Mouse (Mus musculus): ENCODE results near the gene Trpc2.

Trpc2 gene

DNA sequence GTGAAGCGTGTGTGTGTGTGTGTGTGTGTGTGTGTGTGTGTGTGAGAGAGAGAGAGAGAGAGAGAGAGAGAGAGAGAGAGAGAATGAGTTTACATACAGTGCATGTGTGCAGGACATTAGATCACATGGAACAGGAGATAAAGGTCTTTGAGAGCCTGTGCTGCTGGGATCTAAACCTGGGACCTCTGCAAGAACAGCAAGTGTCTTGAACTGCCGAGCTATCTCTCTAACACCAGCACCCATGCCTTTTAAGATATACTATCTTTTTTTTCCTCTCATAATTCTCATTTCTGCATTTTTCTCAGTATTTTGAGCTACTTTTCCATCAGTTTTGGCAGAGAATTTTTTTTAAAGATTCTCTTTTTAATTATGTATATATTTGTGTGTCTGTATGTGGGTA, 20.6 kb downstream of the Trpc2 start:
- no peak for DNase-seq

DNA sequence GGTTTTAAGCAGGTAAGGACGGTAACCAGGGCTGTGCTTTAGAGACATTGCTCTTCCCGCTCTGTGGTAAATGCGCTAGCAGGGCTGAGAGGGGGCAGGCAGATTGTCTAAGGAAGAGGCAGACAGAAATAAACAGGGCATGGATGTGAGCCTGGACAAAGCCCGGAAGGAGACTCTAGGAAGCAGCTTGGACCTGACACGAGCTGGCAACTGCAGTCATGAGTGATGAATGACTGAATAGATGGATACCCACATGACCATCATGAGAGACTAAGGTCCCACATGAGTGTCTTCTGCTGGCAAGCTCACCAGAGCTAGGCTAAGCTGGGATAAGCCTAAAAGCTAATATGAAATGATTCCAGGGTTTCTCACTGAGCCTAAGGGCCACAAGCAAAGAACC, 21.2 kb downstream of the Trpc2 start:
- peak; percentile 57 for DNase-seq

DNA sequence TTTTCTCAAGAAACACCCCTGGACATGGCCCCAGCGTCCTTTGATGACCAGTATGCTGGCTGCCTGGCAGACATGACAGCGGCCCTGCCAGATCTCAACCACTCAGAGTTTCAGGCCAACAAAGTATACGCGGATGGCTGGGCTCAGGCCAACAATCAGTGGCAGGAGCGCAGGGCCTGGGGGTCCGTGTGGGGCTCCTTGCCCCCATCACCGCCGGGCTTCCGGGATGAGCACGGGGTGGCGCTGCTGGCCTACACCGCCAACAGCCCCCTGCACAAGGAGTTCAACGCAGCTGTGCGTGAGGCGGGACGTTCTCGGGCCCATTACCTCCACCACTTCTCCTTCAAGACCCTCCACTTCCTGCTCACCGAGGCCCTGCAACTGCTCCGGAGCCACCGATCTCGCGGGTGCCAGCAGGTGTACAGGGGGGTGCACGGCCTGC, 23.8 kb downstream of the Trpc2 start:
- DNase-seq = no peak

DNA sequence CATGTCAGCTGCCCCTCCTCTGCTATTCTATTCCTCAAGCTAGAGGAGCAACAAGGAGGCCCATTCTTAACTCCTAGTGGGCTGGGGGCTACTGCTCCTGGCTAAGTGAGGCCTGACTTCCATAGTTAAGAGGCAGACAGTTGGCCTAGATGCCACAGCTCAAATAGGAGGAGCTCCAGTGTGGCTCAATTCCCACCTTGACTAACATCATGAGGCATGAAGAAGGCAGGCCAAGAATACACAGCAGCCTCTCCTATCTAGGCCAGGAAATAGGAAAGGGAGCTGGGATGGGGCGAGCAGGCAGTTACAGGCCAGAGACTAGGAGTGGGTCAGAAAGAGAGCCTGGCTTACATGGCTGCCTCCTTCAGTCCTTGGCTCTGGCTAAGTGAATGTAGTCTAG, 25.3 kb downstream of the Trpc2 start:
- no peak for DNase-seq

DNA sequence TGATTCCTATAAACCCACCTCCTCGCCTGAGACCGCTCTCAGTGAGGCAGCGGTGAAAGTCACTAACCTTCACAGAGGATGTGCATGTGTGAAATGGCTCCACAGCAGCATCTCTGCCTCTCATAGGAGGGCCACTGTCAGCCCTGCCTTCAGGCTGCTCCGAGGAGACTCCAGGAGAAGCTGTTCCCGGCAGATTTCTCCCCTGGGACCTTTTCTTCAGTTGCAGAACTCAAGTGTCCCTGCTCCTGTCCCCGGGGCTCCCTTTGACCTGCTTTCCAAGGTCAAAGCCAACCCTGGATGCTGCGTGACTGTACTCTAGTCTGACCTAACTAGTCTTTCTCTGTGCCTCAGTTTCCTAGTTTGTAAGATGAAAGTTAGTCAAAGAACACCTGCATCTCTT, 26.3 kb downstream of the Trpc2 start, which contains the start of gene Art5:
Gene Art5, minus strand, starts transcription at position 319 of the 400 bp plus-strand sequence.
- DNase-seq = no peak

DNA sequence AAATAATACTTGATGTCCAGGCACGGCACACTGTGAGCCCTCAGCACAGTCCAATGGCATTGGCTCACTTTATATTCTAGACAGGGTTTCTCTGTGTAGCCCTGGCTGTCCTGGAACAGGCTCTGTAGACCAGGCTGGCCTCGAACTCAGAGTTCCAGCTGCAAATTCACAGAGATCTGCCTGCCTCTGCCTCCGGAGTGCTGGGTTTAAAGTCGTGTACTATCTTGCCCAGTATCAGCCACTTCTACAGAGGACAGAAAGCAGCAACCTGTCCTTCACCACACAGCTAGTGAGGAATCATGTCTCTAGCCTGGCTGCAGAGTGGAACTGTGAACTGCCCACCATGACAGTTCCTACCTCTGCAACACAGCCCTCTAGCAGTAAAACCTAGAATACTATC, 26.8 kb downstream of the Trpc2 start:
- DNase-seq = no peak

DNA sequence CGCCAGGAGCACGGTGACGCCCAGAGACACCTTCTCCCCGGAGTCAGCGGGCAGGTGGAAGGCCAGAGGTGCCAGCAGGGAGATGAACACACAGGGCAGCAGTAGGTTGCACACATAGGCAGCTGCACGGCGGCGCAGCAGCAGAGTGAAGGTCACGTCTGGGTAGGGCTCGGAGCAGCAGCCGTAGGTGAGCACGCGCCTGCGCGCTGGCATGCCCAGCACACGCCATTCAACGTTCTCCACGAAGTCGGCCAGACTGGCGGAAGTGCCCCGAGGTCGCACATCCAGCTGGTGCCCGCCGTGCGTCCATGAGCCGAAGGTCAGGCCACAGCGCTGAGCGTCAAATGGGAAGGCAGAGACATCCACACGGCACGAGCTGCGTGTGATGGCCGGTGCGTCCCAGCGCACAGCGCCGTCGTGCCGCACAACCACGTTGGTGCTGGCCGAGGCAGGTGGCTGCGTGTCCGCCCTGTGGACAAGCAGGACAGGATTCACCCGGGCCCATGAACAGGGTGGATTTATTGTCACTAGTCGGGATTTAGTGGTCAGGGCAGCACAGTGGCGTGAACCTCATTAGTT, 30.3 kb downstream of the Trpc2 start:
- no peak for DNase-seq

DNA sequence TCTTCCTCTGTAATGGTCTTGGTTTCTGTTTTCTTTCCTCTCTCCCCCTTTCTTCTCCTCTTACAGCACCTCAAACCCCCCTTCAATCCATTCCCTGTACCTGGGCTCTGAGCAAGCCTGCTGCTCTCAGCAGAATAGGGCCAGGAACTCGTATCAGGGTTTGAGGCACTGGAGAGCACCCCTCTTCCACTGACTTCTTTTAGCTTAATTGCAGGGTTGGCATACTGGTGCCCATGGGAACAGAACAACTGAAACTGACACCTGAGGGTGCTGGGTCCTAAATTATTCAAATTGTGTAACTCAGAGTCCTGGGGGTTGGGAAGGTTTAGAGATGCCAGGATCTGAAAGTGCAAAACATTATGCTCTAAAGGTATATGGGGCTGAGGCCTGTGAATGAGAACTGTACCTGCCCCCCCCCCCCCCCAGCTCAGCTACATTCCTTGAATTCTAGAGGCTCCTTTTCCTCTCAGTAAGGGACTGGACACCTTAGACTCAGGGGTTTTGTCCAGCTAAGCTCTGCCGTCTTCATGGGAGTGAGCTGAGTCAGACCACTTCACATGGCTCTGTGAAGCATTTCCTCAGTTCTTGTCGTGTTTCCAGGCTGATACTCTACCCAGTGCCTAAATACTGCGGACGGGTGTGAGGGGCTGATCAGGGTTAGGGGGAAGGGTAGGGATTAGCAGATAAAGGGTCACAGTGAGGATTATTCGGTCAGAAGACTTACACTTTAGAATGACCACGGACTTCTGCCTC, 33.8 kb downstream of the Trpc2 start, which contains the start of gene Chrna10:
Gene Chrna10, minus strand, starts transcription at position 250 of the 753 bp plus-strand sequence.
- peak; percentile 18 for DNase-seq

DNA sequence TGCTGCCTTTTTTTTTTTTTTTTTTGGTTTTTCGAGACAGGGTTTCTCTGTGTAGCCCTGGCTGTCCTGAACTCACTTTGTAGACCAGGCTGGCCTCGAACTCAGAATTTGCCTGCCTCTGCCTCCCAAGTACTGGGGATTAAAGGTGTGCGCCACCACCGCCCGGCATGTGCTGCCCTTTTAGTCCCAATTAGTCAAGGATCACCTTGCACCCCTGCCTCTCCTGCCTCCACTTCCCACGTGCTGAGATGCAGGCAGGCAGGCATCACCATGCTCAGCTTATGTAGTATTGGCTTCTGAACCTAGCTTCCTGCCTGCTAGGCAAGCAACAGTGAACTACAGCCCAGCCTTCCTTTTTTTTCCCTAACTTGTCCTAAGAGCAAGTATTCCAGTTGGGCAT, 34.5 kb downstream of the Trpc2 start:
- DNase-seq = no peak

DNA sequence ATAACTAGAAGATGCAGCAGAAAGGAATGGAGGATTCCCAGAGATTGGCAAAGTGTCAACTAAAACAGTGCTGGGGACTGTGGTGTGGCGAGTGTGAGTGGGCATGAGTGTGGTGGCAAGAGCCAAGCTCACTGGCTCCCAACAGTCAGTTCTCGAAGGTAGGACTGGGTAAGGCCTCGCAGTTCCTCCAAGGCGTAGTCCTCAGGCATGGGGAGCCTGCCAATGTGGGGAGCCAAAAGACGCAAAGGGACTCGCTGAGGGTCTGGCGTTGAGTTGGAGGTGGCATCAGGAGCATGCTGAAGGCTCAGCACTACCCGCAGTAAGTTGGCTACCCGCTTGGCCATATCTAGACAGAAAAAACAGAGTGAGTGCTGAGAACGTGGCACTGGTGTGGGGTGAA, 37.4 kb downstream of the Trpc2 start:
- DNase-seq = no peak

DNA sequence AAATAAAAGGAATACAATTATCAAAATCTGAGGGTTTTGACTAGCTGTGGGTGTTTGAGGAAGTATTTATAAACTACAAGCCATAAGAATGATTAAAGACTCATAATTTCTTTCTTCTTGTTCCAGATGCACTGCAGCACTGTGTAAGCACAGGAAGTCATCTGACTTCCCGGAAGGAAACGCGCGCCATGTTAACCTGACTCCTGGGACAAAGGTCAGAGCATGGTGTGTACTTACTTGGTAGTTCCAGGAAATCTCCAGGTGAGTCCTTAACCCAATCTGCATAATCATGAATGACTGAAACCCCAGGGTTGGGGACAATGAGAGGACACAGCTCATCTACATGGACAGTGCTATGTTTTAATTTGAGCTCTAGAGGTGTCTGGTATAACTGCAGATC, 49.5 kb downstream of the Trpc2 start:
- DNase-seq = peak; percentile 52

DNA sequence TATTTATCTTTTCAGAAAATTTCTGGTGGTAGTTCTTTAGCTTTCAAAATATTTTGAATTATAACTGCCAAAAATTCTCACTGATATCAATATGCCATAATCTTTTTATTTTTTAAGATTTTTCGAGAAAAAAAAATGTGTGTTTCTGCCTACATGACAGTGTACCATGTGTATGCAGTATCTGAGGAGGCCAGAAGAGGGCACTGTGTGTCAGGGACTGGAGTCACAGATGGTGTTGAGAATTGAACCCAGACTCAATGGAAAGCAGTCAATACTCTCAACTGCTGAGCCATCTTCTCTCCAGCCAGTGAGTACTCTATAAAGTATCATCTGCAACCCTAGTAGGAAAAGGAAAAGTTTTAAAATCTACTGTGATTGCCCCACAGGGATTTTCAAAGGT, 54.5 kb downstream of the Trpc2 start:
- DNase-seq = peak; percentile 46

DNA sequence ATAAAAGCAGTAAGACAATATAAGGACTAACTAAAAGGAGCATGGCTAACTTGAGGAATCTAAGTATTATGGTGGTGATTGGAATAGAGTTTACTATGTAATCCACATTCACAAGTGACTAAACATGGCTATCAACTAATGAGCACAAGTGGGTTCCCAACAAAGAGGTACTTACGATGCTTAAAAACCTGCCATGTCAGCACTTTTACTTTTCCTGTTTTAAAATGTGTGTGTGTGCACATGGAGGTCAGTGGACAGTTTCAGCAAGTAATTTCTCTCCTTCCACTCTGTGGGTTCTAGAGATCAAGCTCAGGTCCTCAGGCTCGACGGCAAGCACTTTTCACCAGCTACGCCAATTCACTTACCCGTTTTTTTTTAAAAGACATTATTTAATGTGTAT, 55.0 kb downstream of the Trpc2 start:
- DNase-seq = no peak

All from lung, postnatal 36 days (tissue).